Mouse (Mus musculus) A20 (cell line): ENCODE data around the gene Prr18.

ENCODE experiments used
- DNase-seq: peaks from one replicate; pipeline ENCODE4 v3.0.0-alpha.2; 2011; ENCODE audit warnings: low read depth, low spot score

Gene Prr18

DNA sequence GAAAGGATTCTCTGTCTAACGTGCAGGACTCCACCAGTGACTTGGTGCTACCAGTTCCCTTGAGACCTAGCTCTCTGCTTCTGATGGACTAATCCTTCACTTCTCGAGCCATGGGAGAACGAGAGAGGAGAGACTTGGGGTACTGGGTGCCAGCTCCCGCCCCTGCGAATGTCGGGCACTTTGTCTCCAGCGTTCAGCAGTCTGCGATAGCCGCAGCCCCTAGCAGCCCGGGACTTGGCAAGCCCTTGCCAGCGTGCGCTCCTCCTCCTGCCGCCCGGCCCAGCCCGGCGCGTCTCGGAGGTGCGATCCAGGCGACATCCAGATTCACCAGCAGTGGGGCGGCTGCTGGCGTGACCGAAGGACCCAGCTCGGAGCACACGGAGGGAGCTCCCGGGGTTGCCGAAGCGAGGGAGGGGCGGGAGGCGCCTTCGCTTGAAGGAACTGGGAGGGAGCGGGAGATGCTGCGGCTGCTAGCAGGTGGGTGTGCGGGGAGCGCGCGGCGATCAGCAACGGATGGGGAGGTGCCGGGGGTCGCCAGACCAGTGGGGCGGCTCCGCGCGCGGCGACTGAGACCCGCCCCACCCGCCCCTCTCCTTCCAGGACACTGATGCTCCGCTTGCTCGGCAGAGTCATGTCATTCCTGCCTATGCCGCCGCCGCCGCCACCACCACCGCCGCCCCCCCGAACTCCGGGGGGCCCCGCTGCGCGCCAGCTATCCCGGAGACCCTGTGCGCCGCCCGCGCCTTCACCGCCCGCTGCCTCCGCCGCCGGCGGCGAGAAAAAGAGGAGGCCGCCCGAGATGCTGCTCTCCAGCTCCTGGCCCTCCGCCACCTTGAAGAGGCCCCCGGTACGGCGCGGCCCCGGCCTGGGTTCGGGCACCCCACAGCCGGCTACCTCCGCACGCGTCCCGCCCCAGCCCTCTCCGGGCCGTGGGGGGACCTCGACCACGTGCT lies 3.4 kb downstream of the Prr18 start:
- DNase-seq, result no peak

DNA sequence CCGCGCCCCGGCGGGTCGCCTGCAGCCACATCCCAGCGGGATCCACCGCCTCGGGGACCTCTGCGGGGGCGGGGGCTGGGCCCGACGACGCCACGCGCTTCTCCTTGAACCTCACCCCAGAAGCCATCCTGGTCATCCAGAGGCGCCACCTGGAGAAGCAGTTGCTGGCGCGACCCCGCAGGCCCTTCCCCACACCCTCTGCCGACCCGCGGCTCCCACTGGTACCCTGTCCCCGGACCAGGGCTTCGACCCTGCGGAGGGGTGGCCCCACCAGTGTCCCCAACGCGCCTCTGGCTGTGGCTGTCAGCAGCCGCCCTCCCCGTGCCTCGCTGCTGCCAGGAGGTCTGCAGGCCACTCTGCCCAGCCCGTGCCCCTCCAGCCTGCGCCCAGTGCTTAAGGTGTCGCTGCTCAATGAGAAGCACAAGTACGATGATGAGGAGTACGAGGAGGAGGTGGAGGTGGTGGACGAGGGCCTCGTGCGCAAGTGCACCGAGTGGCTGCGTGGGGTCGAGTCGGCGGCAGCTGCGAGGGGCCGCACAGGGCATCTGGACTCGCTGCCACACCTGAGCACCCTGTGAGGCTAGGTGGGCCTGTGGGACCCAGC lies 4.2 kb downstream of the Prr18 start:
- DNase-seq, result no peak

DNA sequence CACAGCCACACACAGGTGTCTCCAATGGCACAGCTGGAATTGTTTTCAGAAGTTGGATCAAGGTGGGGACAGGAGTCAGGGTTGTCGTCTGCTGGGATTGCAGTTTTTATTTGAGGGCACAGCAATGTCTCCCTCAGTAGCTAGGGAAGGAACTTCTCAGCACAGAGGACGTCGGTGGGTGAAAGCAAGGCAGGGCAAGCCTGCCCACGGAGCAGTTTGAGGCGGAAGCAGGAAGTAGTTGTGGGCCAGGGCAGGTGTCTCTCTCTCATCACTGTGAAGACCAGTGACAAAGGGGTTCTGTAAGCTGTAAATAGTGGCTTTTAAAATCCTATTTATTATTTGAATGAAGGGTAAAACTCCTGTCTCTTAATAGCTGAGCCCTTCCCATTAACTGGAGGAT lies 5.4 kb downstream of the Prr18 start:
- DNase-seq, result no peak

DNA sequence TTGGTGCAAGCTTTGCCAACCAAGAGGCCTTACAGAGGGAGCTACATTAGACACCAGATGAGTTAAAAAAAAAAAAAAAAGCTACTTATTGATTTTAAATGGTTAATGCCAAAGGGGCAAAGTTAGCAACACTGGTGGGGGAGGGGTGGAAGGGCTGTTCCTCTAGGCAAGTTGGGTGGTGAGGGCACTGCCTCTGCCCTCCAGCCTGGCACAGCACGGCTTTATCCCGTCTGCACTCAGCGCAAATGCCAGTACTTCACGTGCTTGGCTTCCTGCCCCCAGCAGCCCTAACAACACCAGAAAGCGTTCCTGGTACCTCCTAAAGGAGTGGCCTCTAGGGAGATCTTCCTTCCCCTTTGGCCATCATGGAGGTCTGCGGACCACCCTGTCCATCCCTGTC lies 6.2 kb downstream of the Prr18 start:
- DNase-seq, result no peak

DNA sequence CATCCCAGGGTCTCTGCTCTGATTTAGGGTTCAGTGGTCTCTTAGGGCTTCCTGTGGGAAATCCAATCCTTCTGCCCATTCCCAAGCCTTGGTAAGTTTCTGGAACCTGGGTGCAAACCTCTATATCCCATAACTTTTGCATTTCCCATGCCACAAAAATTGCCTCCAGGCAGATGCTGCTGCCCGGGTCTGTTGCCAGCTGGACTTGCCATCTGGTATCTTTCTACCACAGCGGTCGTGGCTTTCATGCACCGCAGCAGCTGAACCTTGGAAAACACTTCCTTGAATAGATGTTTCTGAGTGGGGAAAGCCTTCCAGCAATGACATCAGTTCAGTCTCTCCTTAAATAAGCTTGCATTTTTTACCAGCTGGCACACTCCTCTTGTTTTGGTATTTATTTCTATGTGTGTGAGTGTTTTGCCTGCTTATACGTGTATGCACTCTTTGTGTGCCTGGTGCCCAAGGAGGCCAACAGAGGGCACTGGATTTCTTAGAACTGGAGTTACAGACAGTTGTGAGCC lies 10.6 kb downstream of the Prr18 start:
- DNase-seq, result no peak

DNA sequence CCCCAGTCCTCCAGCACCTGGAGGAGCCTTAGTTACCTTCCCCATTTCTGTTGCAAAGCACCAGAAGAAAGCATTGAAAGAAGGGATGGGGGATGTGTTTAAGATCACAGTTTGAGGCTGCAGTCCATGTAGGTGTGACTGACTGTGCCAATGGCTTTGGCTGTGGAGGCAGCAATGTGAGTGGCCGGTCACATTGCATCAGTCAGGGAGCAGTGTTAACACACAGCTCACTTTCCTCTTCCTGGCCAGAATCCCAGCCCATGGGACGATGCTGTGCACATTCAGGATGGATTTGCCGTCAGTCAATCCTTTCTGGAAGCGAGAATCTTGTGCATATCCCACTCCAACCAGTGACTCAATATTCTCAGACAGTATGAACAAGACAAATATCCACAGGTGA lies 11.7 kb downstream of the Prr18 start:
- no peak for DNase-seq

DNA sequence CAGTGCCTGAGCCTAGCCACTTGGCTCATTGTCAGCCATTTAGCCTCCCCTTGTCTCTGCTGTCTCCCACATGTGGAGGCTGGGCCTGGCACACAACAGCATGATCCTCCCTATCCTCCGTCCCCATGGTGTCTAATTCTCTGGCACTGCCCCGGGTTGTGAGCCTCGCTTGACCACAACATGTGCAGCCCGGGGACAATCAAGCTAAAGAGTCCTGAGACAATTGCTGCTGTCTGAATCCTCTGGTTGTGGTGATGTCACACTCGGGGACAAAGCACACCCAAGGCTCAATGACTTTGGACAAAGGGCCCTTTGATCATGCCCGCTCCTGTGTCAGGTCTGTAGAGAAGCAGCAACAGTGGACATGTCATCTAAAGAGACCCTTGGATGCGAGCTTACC lies 13.8 kb downstream of the Prr18 start:
- DNase-seq, result no peak

DNA sequence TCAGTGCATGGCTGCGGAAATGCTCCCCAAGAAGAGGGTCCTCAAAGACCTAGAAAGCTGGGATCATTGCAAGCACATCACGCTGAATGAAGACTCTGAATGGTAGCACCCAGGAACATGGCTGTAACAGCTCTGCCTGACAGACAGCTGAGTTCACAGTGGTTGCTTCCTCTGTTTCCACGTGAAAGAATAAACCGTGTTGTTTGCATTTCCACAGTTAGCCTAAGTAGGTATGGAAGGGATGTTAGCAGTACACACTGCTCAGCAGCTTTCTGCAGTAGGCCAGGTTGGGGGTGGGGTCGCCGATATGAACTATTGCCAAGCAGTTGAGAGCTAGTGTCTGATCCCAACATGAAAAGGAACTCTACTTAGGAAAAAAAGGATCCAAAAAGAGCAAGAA lies 18.4 kb downstream of the Prr18 start, which contains the start of gene T2:
TSS of gene T2 (plus strand) at position 301 of the 400 bp plus-strand sequence.
- no peak for DNase-seq

DNA sequence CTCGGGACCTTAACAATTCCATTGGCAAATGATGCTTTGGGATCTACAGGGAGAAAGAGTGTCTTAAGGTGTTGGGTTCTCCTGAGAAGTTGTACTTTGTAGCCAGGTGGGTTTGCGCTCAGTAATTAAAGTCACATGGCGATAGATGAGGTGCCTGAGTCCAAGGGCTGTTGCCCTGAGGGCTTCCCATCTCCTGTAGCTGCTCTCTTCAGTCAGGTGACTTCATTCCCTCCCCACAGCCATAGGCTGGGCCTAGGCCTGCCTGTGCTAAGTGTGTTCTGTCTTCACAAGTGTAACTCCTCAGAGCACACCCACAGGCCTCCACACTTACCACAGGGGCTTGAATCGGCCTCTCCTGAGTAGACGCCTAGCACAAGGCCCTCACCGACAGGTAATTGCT lies 20.2 kb downstream of the Prr18 start:
- DNase-seq, result no peak

DNA sequence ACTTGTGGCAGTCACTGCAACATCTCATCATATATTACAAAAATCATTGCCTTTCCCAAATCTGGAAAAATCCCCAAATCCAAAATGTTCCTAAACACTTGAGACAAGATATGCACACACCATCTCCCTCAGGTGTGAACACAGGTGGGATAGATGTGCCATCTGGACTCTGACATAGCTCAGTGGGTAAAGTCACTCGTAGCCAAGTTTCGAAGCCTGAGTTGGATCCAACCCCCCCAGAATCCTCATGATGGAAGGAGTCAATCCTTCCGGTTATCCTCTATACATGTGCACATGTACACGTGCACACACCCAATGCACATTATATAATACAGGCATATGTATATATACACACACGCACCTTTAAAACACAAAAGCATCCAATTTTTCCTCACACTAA lies 23.6 kb downstream of the Prr18 start:
- no peak for DNase-seq

DNA sequence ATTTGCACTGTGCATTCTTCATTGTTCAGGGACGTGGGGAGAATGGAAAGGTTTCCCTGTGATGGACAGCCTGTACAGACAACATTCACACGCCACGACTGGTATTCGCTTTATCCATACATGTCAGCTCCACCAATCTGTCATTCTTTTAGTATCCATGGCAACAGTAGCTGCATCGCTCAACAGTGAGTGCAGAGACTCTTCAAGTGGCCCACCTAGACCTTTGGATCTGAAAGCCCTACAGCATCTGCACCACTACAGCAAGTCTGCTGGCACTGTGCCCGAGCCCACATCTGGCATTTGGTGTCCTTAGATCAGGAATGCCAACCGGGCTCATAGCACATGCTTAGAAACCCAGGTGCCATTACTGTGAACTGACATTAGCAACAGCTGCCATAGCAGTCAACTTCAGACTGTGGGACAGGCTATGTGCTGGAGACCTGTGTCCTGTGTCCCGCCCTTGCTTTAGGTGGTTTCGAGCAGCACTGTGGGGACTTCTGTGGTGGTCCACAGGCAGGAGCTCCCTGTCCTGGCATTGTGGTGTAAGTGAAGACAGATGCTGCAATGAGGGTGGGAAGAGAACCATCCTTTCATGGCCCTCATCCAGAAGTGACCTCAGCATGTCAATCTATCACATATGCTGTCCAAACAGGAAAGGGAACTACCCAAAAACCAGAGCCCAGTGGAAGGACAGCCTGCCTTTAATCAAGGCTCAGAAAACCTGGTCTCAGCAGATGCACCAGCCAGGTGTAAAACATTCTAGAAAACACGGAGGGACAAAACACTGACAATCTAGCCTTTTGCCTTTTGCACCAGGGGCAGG lies 24.2 kb downstream of the Prr18 start:
- DNase-seq, result no peak

DNA sequence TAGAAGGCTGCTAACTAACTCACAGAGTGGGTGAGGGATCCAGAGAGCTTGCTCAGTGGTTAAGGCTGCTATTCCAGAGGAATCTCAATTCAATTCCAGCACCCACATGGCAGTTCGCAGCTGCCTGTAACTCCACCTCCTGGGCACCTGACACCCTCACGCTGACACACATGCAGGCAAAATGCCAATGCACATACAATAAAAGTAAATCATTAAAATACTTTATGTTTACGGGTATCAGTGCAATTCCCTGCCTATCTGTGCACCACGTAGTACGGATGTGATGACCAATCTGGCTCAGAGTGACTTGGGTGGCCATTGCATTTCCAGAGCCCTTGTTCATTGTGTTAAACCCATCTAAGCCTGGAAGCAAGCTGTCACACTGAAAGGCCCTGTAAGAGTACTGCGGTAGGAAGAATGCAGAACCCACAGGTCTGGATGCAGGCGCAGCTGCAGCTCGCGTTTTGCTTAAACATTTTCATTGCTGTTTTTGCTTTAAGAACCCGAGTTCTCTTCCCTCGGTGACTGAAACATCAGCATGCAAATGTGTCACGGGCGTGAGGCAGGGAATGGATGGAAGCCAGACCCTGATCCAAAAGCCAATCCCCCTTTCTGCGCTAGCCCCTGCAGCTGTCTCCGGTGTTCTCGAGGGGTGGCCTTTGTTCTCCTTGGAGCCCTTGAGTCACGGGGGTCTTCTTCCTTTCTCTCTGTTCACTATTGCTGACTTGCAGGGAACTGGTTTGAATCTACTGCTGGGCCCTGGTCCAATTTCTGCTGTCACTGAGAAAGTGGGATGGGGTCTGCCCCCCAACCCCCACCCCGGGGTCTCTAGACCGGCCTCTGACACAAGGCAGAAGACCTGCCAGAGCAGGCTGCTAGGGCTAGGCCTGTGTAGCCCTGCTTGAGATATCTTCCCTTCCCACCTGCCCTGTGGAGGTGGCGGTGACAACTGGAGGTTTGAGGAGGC lies 30.5 kb downstream of the Prr18 start:
- DNase-seq, result no peak

DNA sequence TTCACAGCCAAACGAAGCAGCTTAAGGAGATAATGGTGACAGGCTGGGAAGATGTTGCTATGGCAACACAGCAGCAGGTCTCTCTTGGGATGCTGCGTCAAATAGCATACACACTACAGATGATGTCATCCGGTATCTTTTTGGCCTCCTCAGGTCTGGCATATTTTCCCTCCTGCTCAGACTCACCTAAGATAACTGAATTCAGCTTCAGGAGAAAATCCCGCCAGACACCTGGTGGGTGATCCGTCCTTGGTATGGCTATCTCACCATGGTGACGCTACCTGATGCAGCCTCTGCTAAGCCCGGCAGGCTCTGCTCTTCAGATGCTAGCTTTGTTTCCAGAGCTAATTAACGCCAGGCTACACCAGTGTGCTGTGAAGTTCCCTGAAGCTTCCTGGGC lies 31.3 kb downstream of the Prr18 start:
- no peak for DNase-seq

DNA sequence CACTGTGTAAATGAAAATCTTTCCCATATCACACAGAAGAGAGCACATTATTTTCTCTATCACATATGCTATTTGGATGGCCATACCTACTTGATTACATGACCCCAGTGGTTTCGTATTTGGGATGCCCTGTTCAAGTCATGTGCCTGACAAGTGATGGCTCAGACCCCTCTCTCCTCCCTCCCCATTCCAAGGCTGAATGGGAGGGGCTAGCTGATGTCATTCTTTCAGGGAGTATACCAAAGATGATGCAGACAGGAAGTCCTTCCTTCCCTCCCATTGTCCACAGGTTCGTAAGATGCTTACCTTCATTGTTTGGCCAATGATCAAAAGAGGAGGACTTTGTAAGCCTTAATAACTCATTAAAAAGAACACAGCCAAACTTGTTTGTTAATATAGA lies 31.9 kb downstream of the Prr18 start:
- no peak for DNase-seq

DNA sequence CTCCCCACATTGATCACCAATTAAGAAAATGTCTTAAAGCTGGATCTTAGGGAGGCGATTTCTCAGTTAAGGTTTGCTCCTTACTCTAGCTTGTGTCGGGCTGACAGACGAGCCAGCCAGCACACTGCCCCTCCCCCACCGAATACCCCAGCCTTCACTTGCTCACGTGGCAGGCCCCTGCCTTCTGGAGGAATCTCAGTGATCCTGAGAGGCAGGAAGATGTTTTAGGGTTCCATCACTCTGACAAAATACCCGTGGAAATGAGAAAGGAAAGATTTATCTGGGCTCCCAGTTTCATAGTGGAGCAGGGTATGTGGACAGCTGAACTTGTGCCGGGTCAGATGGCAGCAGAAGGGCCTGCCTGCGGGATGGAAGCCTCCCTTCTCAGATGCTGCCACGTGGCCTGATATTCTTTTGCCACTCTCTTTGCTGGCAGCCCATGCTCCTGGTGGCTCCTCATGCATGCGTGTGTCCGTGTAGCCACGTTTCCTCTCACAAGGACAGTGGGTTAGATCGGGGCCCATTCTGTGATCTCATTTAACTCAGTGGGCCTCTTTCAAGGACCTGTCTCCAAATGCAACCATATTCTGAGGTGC lies 33.5 kb downstream of the Prr18 start:
- DNase-seq, result no peak

DNA sequence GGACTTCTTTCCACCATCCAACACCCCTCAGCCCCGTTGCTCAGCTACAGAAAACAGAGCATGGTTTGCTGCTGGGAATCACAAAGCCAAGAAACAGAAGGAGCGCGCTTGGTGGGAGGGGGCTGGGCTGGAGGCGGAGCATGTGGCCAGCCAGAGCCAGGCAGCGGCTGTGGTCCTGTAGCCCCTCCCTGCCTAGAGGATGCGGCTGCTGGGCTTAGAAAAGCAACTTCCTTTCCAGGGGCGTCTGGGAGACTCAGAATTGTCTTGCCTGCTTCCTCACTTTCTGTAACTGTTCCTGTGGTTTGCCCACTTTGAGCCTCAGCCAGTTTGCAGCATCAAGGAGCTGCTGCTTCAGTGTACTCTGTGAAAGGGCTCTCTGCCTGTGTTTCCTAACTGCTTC lies 34.6 kb downstream of the Prr18 start:
- peak; percentile 60 for DNase-seq

DNA sequence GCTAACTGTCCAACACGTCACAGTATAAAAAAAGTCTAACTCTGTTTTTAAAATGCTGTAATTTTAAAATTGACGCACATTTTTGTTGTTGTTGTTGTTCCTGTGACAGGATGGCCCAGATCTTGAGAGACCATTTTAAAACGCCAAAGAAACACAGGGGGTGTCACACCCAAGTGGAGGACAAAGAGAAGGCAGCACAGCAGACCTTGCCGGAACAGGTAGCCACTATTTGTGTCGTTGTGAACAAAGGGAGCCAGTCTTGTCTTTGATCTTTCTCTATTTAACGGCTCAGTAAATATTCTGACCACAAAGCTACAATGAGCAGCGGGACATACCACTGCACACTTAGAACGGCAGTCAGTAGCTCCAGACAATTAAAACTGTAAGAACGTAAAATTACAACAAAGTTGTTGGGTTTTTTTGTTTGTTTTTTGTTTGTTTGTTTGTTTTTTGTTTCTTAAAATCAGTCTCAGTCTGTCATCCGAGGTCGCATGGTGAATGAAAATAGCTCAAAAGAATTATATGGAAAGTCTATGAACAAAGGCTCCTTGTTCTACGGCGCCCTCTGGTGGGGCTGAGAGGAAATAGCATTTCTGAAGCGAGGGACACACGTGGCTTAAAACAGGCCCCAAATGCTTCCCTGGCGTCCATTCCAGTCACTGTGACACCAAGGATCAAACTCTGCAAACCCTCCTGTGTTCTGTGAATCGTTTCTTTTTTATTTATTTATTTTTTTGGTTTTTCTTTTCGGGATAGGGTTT lies 35.2 kb downstream of the Prr18 start:
- DNase-seq, result peak; percentile 81

DNA sequence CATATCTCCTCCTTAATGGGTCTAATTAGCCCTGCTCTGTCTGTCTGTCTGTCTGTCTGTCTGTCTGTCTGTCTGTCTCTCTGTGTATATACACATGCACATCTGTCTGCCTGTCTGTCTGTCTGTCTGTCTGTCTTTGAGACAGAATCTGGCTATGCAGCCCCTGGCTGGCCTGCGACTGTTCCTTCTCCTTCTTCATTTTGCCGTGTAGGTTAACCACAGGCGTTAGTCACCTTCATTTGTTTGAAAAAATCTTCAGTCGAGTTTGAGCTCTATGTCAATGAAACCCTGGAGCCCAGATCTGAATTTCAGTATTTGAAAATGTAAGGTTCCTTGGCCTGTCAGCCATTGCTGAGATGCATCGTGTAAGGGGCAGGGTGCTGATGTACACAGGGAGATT lies 40.0 kb downstream of the Prr18 start:
- no peak for DNase-seq

DNA sequence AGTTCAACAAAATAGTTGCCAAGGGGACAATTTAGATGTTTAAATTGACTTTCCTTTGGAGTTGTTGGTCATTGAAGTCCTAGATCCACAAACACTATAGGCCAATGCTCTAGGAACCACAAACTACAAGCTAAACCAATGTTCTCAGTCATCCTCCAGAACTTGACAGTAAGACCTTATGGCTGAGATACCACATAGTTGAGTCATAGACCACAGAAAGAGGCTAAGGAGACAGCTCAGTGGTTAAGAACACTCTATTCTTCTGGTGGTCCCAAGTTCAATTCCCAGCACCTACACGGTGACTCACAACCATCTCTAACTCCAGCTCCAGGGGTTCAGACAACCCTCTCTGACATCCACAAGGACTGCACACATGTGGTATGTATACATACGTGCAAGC lies 48.2 kb downstream of the Prr18 start:
- no peak for DNase-seq

DNA sequence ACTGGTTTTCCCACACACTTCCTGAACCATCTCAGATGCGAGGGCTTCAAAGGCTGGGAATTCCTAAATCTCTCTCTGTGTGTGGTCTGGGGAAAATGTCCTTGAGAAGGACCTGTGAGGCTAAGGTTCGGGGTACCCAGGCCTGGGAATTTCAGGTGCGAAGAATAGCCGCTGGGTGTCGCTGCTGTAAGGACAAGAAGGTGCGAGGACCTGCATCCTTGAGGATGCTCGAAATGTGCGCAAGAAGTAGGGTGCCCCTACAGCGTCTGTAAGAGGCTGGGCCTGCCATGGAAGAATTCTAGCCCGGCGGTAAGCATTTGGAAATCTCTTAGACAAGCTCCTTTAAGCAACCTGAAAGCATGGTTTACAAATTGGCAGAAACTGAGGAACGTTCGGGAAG lies 51.2 kb downstream of the Prr18 start:
- DNase-seq, result no peak
